Mouse (Mus musculus) forebrain, embryonic 13.5 days (tissue): ENCODE measurements around the gene Gm49366. TPM values are rescaled to one million over a fixed set of nuclear protein-coding genes. Genes with fewer than 3 reads are reported as not detected.
"Not testable (repeated sequence)": the region's sequence is repeated elsewhere in the genome, so short reads cannot be mapped to it uniquely, and the experiment has no call there.

ENCODE experiments used
- ATAC-seq: fragments of 200-750 bp; cut with Nextera tagmentation; 2 replicates; pipeline ENCODE4 v1.8.0; 2017
- H3K27ac ChIP-seq: fragments of 300-500 bp; sonication (generic); 2 replicates; pipeline ENCODE4 v1.5.1; 2015; ENCODE audit warnings: inconsistent platforms, mild to moderate bottlenecking, moderate library complexity
- H3K27me3 ChIP-seq: fragments of 300-500 bp; sonication (generic); 2 replicates; pipeline ENCODE4 v1.6.1; 2015; ENCODE audit warnings: mild to moderate bottlenecking, inconsistent platforms
- H3K36me3 ChIP-seq: fragments of 300-500 bp; sonication (generic); 2 replicates; pipeline ENCODE4 v1.6.1; 2015; ENCODE audit warnings: mild to moderate bottlenecking, inconsistent platforms; ENCODE audit not compliant: poor library complexity, severe bottlenecking
- H3K4me1 ChIP-seq: fragments of 300-500 bp; sonication (generic); 2 replicates; pipeline ENCODE4 v1.6.1; 2015; ENCODE audit warnings: inconsistent platforms
- H3K4me2 ChIP-seq: fragments of 300-500 bp; sonication (generic); 2 replicates; pipeline ENCODE4 v1.6.1; 2015; ENCODE audit warnings: inconsistent platforms, mild to moderate bottlenecking, moderate library complexity
- H3K4me3 ChIP-seq: fragments of 300-500 bp; sonication (generic); 2 replicates; pipeline ENCODE4 v1.5.1; 2015; ENCODE audit warnings: mild to moderate bottlenecking, inconsistent platforms
- H3K9ac ChIP-seq: fragments of 300-500 bp; sonication (generic); 2 replicates; pipeline ENCODE4 v1.6.1; 2015; ENCODE audit warnings: mild to moderate bottlenecking, inconsistent platforms
- H3K9me3 ChIP-seq: fragments of 300-500 bp; sonication (generic); replicated peaks from 2 replicates; pipeline ENCODE4 v1.6.1; 2016; ENCODE audit warnings: inconsistent platforms
- WGBS: fragments of 180-500 bp; shearing (Covaris S2); methylation state at CpG from one replicate; pipeline ENCODE4 v1.1.7; 2015; 5-methylcytosine and 5-hydroxymethylcytosine counted together
- polyA plus RNA-seq: library from polyadenylated mRNA; unstranded; fragments of >200 nt; fragmentation: Nextera tagmentation; extraction: Ambion mirVana; gene quantifications from 2 replicates; pipeline ENCODE4 v1.2.1, GENCODE M21; 2015

Gm49366 gene
- polyA plus RNA-seq, 1 experiment from 2014 or later: not detected

DNA sequence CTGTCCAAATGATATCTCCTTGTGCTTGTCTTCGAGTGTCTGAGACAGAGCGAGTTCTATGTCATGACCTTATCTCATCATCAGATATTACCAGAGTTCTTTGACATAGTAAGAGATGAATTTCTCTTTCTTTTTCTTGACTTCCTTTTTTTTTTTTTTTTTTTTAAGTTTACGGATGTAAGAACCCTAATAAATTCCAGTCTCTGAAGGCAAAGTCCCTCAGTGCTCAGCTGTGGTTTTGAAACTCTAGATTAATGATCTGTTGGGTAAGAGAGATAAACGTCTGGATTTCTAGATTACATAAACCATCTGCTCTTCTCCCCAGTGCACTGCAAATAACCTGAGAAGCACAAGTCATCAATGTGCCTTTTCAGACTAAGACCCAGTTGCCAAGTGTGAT lies 4.6 kb upstream of the Gm49366 start:
- Histone ChIP-seq H3K4me1 (no peaks in the 10 kb centered on the region), H3K36me3 (no peaks in the 10 kb centered on the region), H3K4me2 (no peak overlapping the region), H3K9me3 (no peaks in the 10 kb centered on the region), H3K27ac (no peak overlapping the region), H3K4me3 (no peak overlapping the region), H3K9ac (no peak overlapping the region), H3K27me3 (no peaks in the 10 kb centered on the region)
- 86% methylated on average over 4 of the region's 4 CpGs for WGBS
- ATAC-seq: no peak

DNA sequence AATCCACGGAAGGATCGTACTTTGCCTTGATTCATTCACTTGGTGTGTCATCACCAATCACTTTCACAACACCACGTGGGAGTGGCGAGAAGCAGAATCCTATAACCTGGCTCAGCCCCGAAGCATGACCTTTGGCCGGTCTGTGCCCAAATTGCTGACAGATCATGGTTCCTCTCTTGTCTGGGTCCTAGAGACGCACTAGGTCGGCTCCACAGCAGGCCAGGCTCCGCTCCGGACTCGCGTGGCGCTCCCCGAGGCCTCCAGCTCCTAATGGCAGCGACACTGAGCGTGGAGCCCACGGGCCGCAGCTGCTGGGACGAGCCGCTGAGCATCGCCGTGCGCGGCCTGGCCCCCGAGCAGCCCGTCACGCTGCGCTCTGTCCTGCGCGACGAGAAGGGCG lies 494 bp upstream of the Gm49366 start, which contains the start of gene Acot4:
Gene Acot4 (plus strand): TSS at position 139 of the 400 bp plus-strand sequence.
- WGBS: 14% methylated on average over 22 of the region's 32 CpGs
- not testable (repeated sequence) for ATAC-seq, H3K27me3 ChIP-seq, H3K27ac ChIP-seq, H3K36me3 ChIP-seq, H3K4me1 ChIP-seq
- peak within 1 kb of the TSS; percentile 53 for H3K9ac ChIP-seq
- peak within 1 kb of the TSS; percentile 43 for H3K4me3 ChIP-seq
- H3K9me3 ChIP-seq: peaks cover 13% of the 10 kb centered on the region
- H3K4me2 ChIP-seq: peak within 1 kb of the TSS; percentile 62

DNA sequence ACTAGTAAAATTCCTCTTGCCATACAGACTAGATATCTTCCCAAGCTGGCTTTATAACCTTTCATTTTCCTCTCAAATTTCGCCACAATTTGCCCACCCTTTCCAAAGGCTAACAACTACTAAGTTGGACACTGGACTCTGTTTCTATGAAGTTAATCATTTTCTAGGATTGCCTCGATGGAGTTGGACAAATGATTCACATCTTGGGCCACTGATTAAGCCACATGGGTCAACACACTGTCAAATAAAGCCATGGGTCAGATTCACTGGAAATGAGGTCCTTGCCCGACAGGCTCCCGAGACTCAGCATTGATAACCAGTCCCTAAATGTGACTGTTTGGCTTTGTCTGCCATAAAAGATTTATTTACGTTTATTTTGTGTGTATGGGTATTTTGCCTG lies 3.5 kb downstream of the Gm49366 start:
- no peak for ATAC-seq
- Histone ChIP-seq H3K9ac (no peak overlapping the region), H3K9me3 (peaks cover 13% of the 10 kb centered on the region), H3K27me3 (no peaks in the 10 kb centered on the region), H3K27ac (no peak overlapping the region), H3K36me3 (no peaks in the 10 kb centered on the region), H3K4me2 (no peak overlapping the region), H3K4me1 (no peaks in the 10 kb centered on the region), H3K4me3 (no peak overlapping the region)
- WGBS: 94% methylated on average over 5 of the region's 5 CpGs

DNA sequence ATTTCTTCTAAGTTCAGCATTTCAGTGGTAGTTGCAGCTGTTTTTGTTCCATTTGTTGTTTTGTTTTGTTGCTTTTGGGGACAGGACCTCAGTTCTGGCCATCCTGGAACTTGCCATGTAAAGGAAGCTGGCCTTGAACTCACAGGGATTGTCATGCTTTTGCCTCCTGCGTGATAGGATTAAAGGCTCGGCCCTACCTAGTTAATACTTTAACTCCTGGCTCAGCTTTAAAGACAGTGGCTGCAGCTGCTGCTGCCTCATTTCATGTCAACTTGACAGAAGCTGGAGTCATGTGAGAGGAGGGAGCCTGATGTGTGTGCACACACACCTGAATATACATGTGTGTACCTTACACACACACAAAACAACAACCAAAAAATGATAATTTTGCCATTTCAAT lies 5.3 kb downstream of the Gm49366 start:
- no peak overlapping the region for H3K9ac ChIP-seq
- H3K4me2 ChIP-seq: no peak overlapping the region
- H3K36me3 ChIP-seq: no peaks in the 10 kb centered on the region
- peaks cover 24% of the 10 kb centered on the region for H3K9me3 ChIP-seq
- H3K27me3 ChIP-seq: no peaks in the 10 kb centered on the region
- H3K27ac ChIP-seq: no peak overlapping the region
- H3K4me3 ChIP-seq: no peak overlapping the region
- H3K4me1 ChIP-seq: no peaks in the 10 kb centered on the region
- WGBS: 83% methylated on average over 2 of the region's 2 CpGs
- no peak for ATAC-seq

DNA sequence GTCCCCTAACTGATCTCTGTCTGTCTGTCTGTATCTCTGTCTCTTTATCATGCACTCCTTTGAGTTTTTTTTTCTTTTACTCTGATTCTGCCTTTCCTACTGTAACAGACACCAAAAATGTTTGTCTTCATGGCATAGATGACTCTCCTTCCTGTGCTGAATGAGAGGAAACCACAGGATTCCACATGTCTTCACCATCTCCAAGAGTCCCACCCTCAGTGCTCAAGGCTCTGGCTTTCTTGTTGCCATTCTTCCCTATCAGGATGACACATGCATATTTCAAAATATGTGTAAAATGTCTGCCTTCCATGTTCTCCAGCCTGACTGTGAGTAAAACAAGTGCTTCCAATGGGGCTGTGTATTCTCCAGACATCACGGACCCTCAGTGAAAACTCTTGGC lies 8.2 kb downstream of the Gm49366 start:
- Histone ChIP-seq H3K4me3 (no peak overlapping the region), H3K4me1 (no peaks in the 10 kb centered on the region), H3K4me2 (no peak overlapping the region), H3K9ac (no peak overlapping the region), H3K27me3 (no peaks in the 10 kb centered on the region), H3K36me3 (no peaks in the 10 kb centered on the region), H3K27ac (no peak overlapping the region), H3K9me3 (peaks cover 11% of the 10 kb centered on the region; the same call in 1 of the 2 replicates)
- ATAC-seq: no peak
- 96% methylated on average over 1 of the region's 1 CpGs for WGBS

DNA sequence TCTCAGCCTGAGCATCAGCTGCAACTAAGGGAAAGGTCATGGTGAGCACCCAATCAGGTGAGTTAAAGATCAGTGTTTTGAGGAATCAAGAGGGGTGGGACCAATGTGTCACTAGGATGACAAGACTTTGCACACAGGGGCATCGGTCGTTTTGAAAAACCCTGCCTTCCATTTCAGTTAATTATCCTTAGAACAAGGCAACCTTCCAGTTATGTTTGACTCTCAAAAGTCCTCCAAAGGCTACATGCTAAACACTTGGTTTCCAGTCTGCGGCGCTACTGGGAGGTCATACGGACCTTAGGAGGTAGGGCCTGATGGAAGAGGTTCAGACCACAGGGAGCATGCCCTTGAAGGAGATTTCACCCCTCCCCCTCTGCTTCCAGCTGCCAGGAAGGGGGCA lies 12.0 kb downstream of the Gm49366 start:
- not testable (repeated sequence) for H3K9ac ChIP-seq, H3K4me1 ChIP-seq, H3K4me3 ChIP-seq, ATAC-seq, H3K4me2 ChIP-seq, H3K36me3 ChIP-seq, H3K27ac ChIP-seq
- 90% methylated on average over 5 of the region's 5 CpGs for WGBS
- peaks cover 27% of the 10 kb centered on the region for H3K27me3 ChIP-seq
- peaks cover 11% of the 10 kb centered on the region; the same call in 1 of the 2 replicates for H3K9me3 ChIP-seq

DNA sequence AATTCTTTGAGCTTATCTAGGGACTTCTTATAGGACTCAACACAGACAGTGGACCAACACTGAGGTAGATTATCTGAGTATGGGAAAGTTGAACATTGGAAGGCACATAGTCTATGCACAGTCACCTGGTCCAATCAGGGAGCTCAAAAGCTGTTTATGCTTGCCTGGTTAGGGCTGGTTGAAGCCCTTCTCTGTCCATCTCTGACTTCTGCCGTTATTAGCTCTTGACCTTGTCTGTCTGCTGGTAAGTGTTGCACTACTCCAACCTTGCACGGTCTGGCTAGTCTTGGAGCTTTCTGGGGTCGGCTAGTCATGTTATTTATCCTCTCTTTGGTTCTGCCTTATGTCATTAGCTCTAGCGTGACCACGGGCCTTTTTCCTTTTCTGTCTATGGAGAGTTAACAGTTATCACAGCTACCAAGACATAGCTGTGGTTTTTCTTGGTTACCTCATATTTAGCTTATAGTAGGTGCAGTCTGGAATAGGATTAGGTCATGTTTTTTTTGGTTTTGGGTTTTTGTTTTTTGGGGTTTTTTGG lies 13.3 kb downstream of the Gm49366 start, which contains the start of gene Acot3:
Gene Acot3 (plus strand): TSS at position 208 of the 538 bp plus-strand sequence.
- 92% methylated on average over 5 of the region's 5 CpGs for WGBS
- Histone ChIP-seq H3K4me1 (peaks cover 6% of the 10 kb centered on the region), H3K4me2 (0 out of 2 replicates have a peak within 1 kb of the TSS, but pooled peaks have one; percentile 77), H3K27me3 (peaks cover 27% of the 10 kb centered on the region), H3K27ac (no peak within 1 kb of the TSS), H3K36me3 (no peaks in the 10 kb centered on the region), H3K4me3 (no peak within 1 kb of the TSS), H3K9me3 (peaks cover 11% of the 10 kb centered on the region; the same call in 1 of the 2 replicates), H3K9ac (no peak within 1 kb of the TSS)
- ATAC-seq: no peak

DNA sequence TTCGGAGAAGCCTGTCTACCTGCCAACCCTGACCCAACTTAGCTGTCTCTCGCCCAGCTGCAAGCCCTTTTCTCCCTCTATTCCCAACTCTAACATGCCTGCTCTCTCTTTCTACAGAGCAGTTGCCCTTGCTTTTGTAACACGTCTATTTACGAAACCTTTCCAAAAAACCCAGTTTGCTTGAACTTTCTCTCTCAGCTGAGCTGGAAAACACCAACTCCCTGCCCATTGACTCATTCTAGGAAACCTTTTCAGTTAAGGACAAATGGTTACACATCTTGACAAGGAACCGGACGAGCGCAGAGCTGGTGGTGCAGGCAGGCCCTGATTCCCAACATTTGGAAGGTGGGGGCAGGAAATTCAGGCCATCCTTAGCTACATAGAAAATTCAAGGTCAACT lies 13.9 kb downstream of the Gm49366 start:
- WGBS: 85% methylated on average over 7 of the region's 7 CpGs
- Histone ChIP-seq H3K9me3 (peaks cover 8% of the 10 kb centered on the region; the same call in 1 of the 2 replicates), H3K4me2 (no peak overlapping the region), H3K9ac (no peak overlapping the region), H3K4me3 (no peak overlapping the region), H3K4me1 (peaks cover 6% of the 10 kb centered on the region), H3K27ac (no peak overlapping the region), H3K36me3 (no peaks in the 10 kb centered on the region), H3K27me3 (peaks cover 27% of the 10 kb centered on the region)
- ATAC-seq: no peak

DNA sequence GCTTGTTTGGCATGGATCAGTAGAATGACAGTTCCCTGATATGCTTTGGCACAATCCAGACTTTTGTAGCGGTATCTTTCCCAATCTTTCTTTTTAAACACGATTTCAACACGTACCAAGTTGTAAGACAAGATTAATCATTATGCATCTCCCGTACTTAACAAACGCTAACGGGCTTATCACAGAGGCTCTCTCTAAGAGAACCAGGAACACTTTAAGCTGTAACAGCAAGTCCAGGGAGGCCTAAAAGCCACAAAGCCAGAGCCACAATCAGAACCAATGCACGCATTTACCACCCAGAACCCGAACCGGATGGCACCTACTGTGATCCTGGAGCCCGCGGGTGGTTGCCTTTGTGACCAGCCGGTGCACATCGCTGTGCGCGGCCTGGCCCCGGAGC lies 14.4 kb downstream of the Gm49366 start:
- 13% methylated on average over 16 of the region's 16 CpGs for WGBS
- no peaks in the 10 kb centered on the region for H3K36me3 ChIP-seq
- H3K9me3 ChIP-seq: peaks cover 4% of the 10 kb centered on the region; the same call in 1 of the 2 replicates
- no peak overlapping the region for H3K27ac ChIP-seq
- H3K27me3 ChIP-seq: peaks cover 27% of the 10 kb centered on the region
- peak overlapping the region; percentile 46 for H3K4me3 ChIP-seq
- peak overlapping the region; percentile 77 for H3K4me2 ChIP-seq
- ATAC-seq: no peak
- H3K9ac ChIP-seq: peak overlapping the region; percentile 57
- peaks cover 6% of the 10 kb centered on the region for H3K4me1 ChIP-seq

DNA sequence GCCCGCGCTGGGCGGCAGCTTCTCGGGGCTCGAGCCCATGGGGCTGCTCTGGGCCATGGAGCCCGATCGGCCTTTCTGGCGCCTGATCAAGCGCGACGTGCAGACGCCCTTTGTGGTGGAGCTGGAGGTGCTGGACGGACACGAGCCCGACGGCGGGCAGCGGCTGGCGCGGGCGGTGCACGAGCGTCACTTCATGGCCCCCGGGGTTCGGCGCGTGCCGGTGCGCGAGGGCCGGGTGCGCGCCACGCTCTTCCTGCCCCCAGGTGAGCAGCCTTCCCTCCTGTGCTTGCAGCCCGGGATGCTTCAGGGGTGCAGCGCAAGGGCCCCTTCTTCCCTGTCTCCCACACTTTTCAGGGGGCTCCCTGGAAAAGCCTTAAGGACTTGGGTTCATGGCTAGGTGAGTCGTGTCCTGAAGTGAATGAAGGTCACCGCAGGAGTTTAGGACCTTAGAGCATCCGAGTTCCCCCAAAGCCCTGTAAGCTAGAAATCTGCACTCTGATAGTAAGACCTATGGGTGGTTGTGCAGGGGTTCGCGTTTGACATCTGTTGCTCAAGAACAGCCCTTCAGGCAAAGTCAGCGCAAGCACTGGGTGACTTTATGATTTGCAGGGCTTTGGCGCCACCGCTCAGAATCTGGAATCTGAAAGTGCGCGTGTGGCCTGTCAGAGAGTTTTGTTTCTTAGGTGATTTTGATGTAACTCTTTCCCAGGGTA lies 15.1 kb downstream of the Gm49366 start:
- peaks cover 27% of the 10 kb centered on the region for H3K27me3 ChIP-seq
- 3% methylated on average over 39 of the region's 46 CpGs for WGBS

DNA sequence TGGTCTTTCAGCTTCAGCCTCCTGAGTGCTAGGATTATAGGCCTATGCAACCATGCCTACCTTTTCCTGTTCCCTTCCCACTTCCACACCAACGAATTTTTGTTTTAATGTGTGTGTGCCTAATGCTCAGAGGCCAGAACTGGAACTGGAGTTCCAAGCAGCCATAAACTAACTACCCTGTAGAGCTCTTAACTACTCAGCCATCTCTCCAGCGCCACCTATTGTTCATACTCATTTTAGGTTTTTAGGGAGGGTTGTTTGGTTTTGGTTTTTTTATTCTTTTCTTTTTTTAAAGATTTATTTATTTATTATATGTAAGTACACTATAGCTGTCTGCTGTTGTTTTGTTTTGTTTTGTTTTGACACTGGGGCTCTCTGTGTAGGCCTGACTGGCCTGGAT lies 22.2 kb downstream of the Gm49366 start:
- H3K9ac ChIP-seq: no peak overlapping the region
- no peak overlapping the region for H3K4me3 ChIP-seq
- no peak overlapping the region for H3K4me2 ChIP-seq
- no peak for ATAC-seq
- no peaks in the 10 kb centered on the region for H3K36me3 ChIP-seq
- H3K27ac ChIP-seq: no peak overlapping the region
- H3K4me1 ChIP-seq: no peaks in the 10 kb centered on the region
- H3K9me3 ChIP-seq: peaks cover 6% of the 10 kb centered on the region; the same call in 1 of the 2 replicates
- no peaks in the 10 kb centered on the region; the same call in 1 of the 2 replicates for H3K27me3 ChIP-seq
- WGBS: 43% methylated on average over 2 of the region's 2 CpGs

More for the DNA sequence above, 15.1 kb downstream of the Gm49366 start:
- Histone ChIP-seq H3K27ac (no peak overlapping the region), H3K36me3 (no peaks in the 10 kb centered on the region), H3K9me3 (no peaks in the 10 kb centered on the region), H3K4me1 (peaks cover 6% of the 10 kb centered on the region), H3K9ac (peak overlapping the region; percentile 57), H3K4me2 (peak overlapping the region; percentile 77), H3K4me3 (peak overlapping the region; percentile 46)
- ATAC-seq: no peak

DNA sequence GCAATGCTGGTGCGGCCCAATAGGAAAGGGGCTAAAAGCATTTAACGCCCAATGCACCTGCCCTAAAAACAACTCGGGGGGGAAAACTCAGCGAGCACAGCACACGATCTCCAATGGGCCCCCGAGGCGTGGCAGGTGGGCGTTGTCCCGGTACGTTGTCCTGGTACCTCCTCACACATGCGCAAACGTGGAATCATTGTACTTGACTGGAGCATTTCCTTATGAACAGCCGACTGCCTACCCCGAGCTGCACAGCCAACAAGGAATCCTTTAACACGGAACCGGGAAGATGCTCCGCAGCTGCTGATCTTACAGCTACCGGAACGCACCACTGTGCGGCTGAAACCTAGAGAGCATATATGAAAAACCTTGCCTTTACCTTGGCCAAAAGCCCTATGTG lies 23.6 kb downstream of the Gm49366 start:
- no peak overlapping the region for H3K4me3 ChIP-seq
- 95% methylated on average over 20 of the region's 20 CpGs for WGBS
- ATAC-seq: no peak
- no peak overlapping the region for H3K27ac ChIP-seq
- H3K4me1 ChIP-seq: no peaks in the 10 kb centered on the region
- no peak overlapping the region for H3K4me2 ChIP-seq
- peaks cover 6% of the 10 kb centered on the region; the same call in 1 of the 2 replicates for H3K9me3 ChIP-seq
- no peak overlapping the region for H3K9ac ChIP-seq
- H3K27me3 ChIP-seq: peaks cover under 1% of the 10 kb centered on the region
- no peaks in the 10 kb centered on the region for H3K36me3 ChIP-seq
